Mouse (Mus musculus) small intestine, adult 2 months (tissue): Measurements from ENCODE around the gene Plekhm3.

Experiments
- CTCF ChIP-seq: fragments of 200-500 bp; IDR thresholded peaks from 2 replicates; pipeline ENCODE4 v1.5.1; 2012; ENCODE audit warnings: low read depth, mild to moderate bottlenecking, control low read depth, inconsistent platforms, low read length, moderate library complexity, mixed read lengths; ENCODE audit not compliant: insufficient replicate concordance, insufficient read length; ENCODE audit errors: extremely low read depth
- POLR2A ChIP-seq: fragments of 200-500 bp; IDR thresholded peaks from 2 replicates; pipeline ENCODE4 v1.6.1; 2012; ENCODE audit warnings: low read depth, mild to moderate bottlenecking, control low read depth, inconsistent platforms, low read length, moderate library complexity

DNA sequence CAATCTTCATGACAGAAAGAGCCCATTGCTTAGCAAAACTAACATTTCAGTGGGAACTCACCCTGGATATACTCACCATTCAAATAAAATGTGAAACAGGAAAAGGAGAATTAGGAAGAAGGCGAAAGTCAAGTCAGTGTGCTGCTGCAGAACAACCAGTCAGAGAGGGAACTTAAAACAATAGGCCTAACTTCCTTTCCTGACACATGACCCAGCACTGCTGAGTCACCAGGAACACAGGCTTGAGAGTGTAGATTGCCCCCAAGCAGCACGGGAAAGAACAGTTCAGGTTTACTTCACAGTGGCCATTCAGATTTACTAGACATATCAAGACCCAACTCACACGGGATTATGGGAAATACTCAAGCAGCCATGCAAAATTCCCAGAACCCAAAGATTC is 80.3 kb downstream of the Plekhm3 start:
- TF ChIP-seq POLR2A = no peak
- TF ChIP-seq CTCF = no peak
